Comparison of ENCODE assay signal across 8 mouse cellular contexts in genomic region chr16:36041625-36042020, GRCm38 (mm10). TPM values are rescaled to one million over a fixed set of nuclear protein-coding genes. Genes with fewer than 3 reads are reported as not detected.
DNase-seq lines count a peak whose midpoint lies in the region; ATAC-seq and TF ChIP-seq lines count a peak whose summit lies in the region.

No protein-coding gene starts in this region.

- H3K27me3 ChIP-seq in heart, adult 2 months (ENCODE audit: control insufficient read depth, insufficient read depth, low read length): no peaks in the 10 kb centered on the region
- H3K27me3 ChIP-seq in thymus, adult 2 months (ENCODE audit: control insufficient read depth, insufficient read depth, low read length): no peaks in the 10 kb centered on the region
- no peaks in the 10 kb centered on the region for H3K27me3 ChIP-seq in limb, embryonic 15.5 days
- no peaks in the 10 kb centered on the region for H3K27me3 ChIP-seq in stomach, embryonic 16.5 days (ENCODE audit: control insufficient read depth, insufficient read depth, low read length)

- no peaks in the 10 kb centered on the region for H3K9me3 ChIP-seq in limb, embryonic 15.5 days
- no peaks in the 10 kb centered on the region for H3K9me3 ChIP-seq in stomach, embryonic 16.5 days (replicated peaks; ENCODE audit: control insufficient read depth, low read length)

- H3K36me3 ChIP-seq in heart, adult 2 months (ENCODE audit: control insufficient read depth, insufficient read depth, low read length): peaks cover 13% of the 10 kb centered on the region
- no peaks in the 10 kb centered on the region for H3K36me3 ChIP-seq in thymus, adult 2 months (ENCODE audit: control insufficient read depth, insufficient read depth, low read length)
- H3K36me3 ChIP-seq in limb, embryonic 15.5 days: peaks cover 44% of the 10 kb centered on the region
- peaks cover 16% of the 10 kb centered on the region for H3K36me3 ChIP-seq in stomach, embryonic 16.5 days (ENCODE audit: control insufficient read depth, insufficient read depth, low read length)

- 17% methylated on average over 11 of the region's 11 CpGs for WGBS in heart, adult 2 months
- 12% methylated on average over 11 of the region's 11 CpGs for WGBS in thymus, adult 2 months
- WGBS in limb, embryonic 15.5 days: 23% methylated on average over 11 of the region's 11 CpGs
- WGBS in stomach, embryonic 16.5 days: 26% methylated on average over 11 of the region's 11 CpGs

- H3K4me3 ChIP-seq in heart, adult 2 months: peak overlapping the region; percentile 70
- H3K4me3 ChIP-seq in thymus, adult 2 months (ENCODE audit: control insufficient read depth, insufficient read depth, low read length): peak overlapping the region; percentile 77
- H3K4me3 ChIP-seq in limb, embryonic 15.5 days: peak overlapping the region; percentile 50
- H3K4me3 ChIP-seq in stomach, embryonic 16.5 days (replicated peaks; ENCODE audit: low read length): peak overlapping the region; percentile 73

- peak overlapping the region; percentile 69 for H3K9ac ChIP-seq in heart, adult 2 months (ENCODE audit: low read depth, low read length)
- H3K9ac ChIP-seq in limb, embryonic 15.5 days: peak overlapping the region; percentile 38
- H3K9ac ChIP-seq in stomach, embryonic 16.5 days (ENCODE audit: low read length): peak overlapping the region; percentile 85

- H3K4me2 ChIP-seq in limb, embryonic 15.5 days: peak overlapping the region; percentile 70
- peak overlapping the region; percentile 69 for H3K4me2 ChIP-seq in stomach, embryonic 16.5 days (ENCODE audit: low read depth, low read length)

- no peak for ATAC-seq in limb, embryonic 15.5 days (ENCODE audit: insufficient number of reproducible peaks, low FRiP score, low TSS enrichment, low read depth)
- ATAC-seq in stomach, embryonic 16.5 days (ENCODE audit: insufficient read depth, low FRiP score): no peak

- no peak for TF ChIP-seq CTCF in heart, adult 2 months (IDR thresholded peaks at IDR 0.05)
- TF ChIP-seq CTCF in thymus, adult 2 months (IDR thresholded peaks at IDR 0.05; ENCODE audit: borderline replicate concordance, control insufficient read depth, extremely low read depth, insufficient read depth, low read length, poor library complexity): no peak

- peak overlapping the region; percentile 80 for H3K27ac ChIP-seq in heart, adult 2 months
- peak overlapping the region; percentile 36 for H3K27ac ChIP-seq in thymus, adult 2 months (ENCODE audit: control insufficient read depth, insufficient read depth, low read length)
- H3K27ac ChIP-seq in limb, embryonic 15.5 days: peak overlapping the region; percentile 83
- peak overlapping the region; percentile 87 for H3K27ac ChIP-seq in stomach, embryonic 16.5 days (ENCODE audit: low read length)

- peaks cover 6% of the 10 kb centered on the region for H3K4me1 ChIP-seq in heart, adult 2 months (ENCODE audit: control insufficient read depth, insufficient read depth, low read length)
- H3K4me1 ChIP-seq in thymus, adult 2 months (replicated peaks; ENCODE audit: control insufficient read depth, insufficient read depth, low read length): peaks cover 4% of the 10 kb centered on the region
- H3K4me1 ChIP-seq in limb, embryonic 15.5 days: peaks cover 11% of the 10 kb centered on the region
- peaks cover 12% of the 10 kb centered on the region for H3K4me1 ChIP-seq in stomach, embryonic 16.5 days (ENCODE audit: control insufficient read depth, insufficient read depth, low read length)

- no peak for TF ChIP-seq EP300 in heart, adult 2 months (IDR thresholded peaks at IDR 0.05; ENCODE audit: insufficient read depth, low read depth, low read length)

- TF ChIP-seq POLR2A in heart, adult 2 months (IDR thresholded peaks at IDR 0.05; ENCODE audit: insufficient read depth, low read depth, low read length): no peak
- no peak for TF ChIP-seq POLR2A in thymus, adult 2 months (IDR thresholded peaks at IDR 0.05; ENCODE audit: control insufficient read depth, extremely low read depth, insufficient read depth, low read length, poor library complexity)

- intact Hi-C loops in heart, adult 2 months (cut with DNase I): loop anchor here (2.0 to 10.0 kb wide), 3 partner anchors 29 to 167 kb away; partner anchors contain the start of genes Ccdc58, Fam162a and Parp14
- intact Hi-C loops in heart, postnatal 36 days (cut with DNase I): loop anchor here (1.0 kb wide), 1 partner anchor 30 kb away; the partner anchor contains the start of genes Ccdc58 and Fam162a

- no peaks in the 10 kb centered on the region for H3K79me2 ChIP-seq in heart, adult 2 months (replicated peaks; ENCODE audit: control insufficient read depth, insufficient read depth, low read length)

- no peak for DNase-seq in heart, adult 2 months
- no peak for DNase-seq in heart, postnatal 36 days
- no peak for DNase-seq in thymus, adult 2 months
- no peak for DNase-seq in thymus, postnatal 0 days (ENCODE audit: low spot score)
- no peak for DNase-seq in ovary, adult 18-20 months (ENCODE audit: low spot score)
- no peak for DNase-seq in adrenal gland, adult 2 months

RNA-seq across cellular contexts. Expression of gene Wdr5b, which starts 0.6 kb away (rescaled TPM):
- 1 to 10 TPM; 2.7 to 2.8 TPM for total RNA-seq in heart, adult 2 months (2021)
- polyA plus RNA-seq in heart, adult 2 months (2012; rRNA removed): 1.8 and 2.5 TPM in 2 replicates
- total RNA-seq in heart, postnatal 36 days (2021): 1 to 10 TPM; 2.7 to 3.2 TPM
- 3.2 and 3.6 TPM in 2 replicates for polyA plus RNA-seq in thymus, adult 2 months (2012; rRNA removed)
- 9.8 and 10.1 TPM in 2 replicates for polyA plus RNA-seq in thymus, postnatal 0 days (2015; fragmentation: Nextera tagmentation; extraction: Ambion mirVana)
- 9.7 and 10.6 TPM in 2 replicates for polyA plus RNA-seq in limb, embryonic 15.5 days (2015; fragmentation: Nextera tagmentation; extraction: Ambion mirVana)
- 7.1 and 8.0 TPM in 2 replicates for polyA plus RNA-seq in stomach, embryonic 16.5 days (2015; fragmentation: Nextera tagmentation; extraction: Ambion mirVana)
- 1 to 10 TPM; 3.1 to 5.2 TPM for total RNA-seq in adrenal gland, adult 2 months (2021)
- polyA plus RNA-seq in adrenal gland, adult 2 months (2012; rRNA removed): 0.59 and 0.75 TPM in 2 replicates

RNA-seq across cellular contexts. Expression of gene Fam162a, which starts 29.8 kb away (rescaled TPM):
- total RNA-seq in heart, adult 2 months (2021): 100 to 1,000 TPM; 212 to 248 TPM
- polyA plus RNA-seq in heart, adult 2 months (2012; rRNA removed): 95.0 and 98.5 TPM in 2 replicates
- 100 to 1,000 TPM; 230 to 246 TPM for total RNA-seq in heart, postnatal 36 days (2021)
- polyA plus RNA-seq in thymus, adult 2 months (2012; rRNA removed): 25.3 and 34.7 TPM in 2 replicates
- 230 and 278 TPM in 2 replicates for polyA plus RNA-seq in thymus, postnatal 0 days (2015; fragmentation: Nextera tagmentation; extraction: Ambion mirVana)
- 729 and 794 TPM in 2 replicates for polyA plus RNA-seq in limb, embryonic 15.5 days (2015; fragmentation: Nextera tagmentation; extraction: Ambion mirVana)
- 494 and 500 TPM in 2 replicates for polyA plus RNA-seq in stomach, embryonic 16.5 days (2015; fragmentation: Nextera tagmentation; extraction: Ambion mirVana)
- total RNA-seq in adrenal gland, adult 2 months (2021): 100 to 1,000 TPM; 178 to 236 TPM
- polyA plus RNA-seq in adrenal gland, adult 2 months (2012; rRNA removed): 27.9 and 30.7 TPM in 2 replicates

RNA-seq across cellular contexts. Expression of gene Ccdc58, which starts 29.9 kb away (rescaled TPM):
- 10 to 100 TPM; 31.1 to 33.3 TPM for total RNA-seq in heart, adult 2 months (2021)
- 14.0 and 24.2 TPM in 2 replicates for polyA plus RNA-seq in heart, adult 2 months (2012; rRNA removed)
- 10 to 100 TPM; 29.0 to 29.1 TPM for total RNA-seq in heart, postnatal 36 days (2021)
- polyA plus RNA-seq in thymus, adult 2 months (2012; rRNA removed): 7.2 and 7.6 TPM in 2 replicates
- polyA plus RNA-seq in thymus, postnatal 0 days (2015; fragmentation: Nextera tagmentation; extraction: Ambion mirVana): 59.5 and 63.8 TPM in 2 replicates
- 80.8 and 85.0 TPM in 2 replicates for polyA plus RNA-seq in limb, embryonic 15.5 days (2015; fragmentation: Nextera tagmentation; extraction: Ambion mirVana)
- polyA plus RNA-seq in stomach, embryonic 16.5 days (2015; fragmentation: Nextera tagmentation; extraction: Ambion mirVana): 82.1 and 83.8 TPM in 2 replicates
- 10 to 100 TPM; 35.6 to 35.8 TPM for total RNA-seq in adrenal gland, adult 2 months (2021)
- polyA plus RNA-seq in adrenal gland, adult 2 months (2012; rRNA removed): 2.0 and 2.9 TPM in 2 replicates

Comparison
In these comparisons a context has a peak if more than half of its experiments do, and no peak if none do; other contexts are left out.
1. H3K27ac ChIP-seq: peak in every context shown above with its lines; median percentile 87 in stomach, embryonic 16.5 days; 83 in limb, embryonic 15.5 days; 80 in heart, adult 2 months; 36 in thymus, adult 2 months.